ENCODE assay signal across 20 mouse cellular contexts in genomic region chr11:65334286-65334685, GRCm38 (mm10).
DNase-seq lines count a peak whose midpoint lies in the region; ATAC-seq and TF ChIP-seq lines count a peak whose summit lies in the region.
"Had no signal": no experiment of that assay in that cellular context is flagged by ENCODE, and none has a peak within 500 bp of the region (broad histone marks: within the 10 kb centered on the region; RNA-seq: fewer than 3 reads in every experiment).

No protein-coding gene starts in this region.

- ATAC-seq in megakaryocyte progenitor cell, adult 5-6 weeks (replicated peaks; ENCODE audit: poor library complexity): no peak
- ATAC-seq: lung, postnatal 0 days had no signal

- TF ChIP-seq CTCF in left cerebral cortex, adult 2 months (IDR thresholded peaks at IDR 0.05): no peak

- peak; percentile 6 to 14 for DNase-seq in cerebellum, postnatal 25 days
- no peak for DNase-seq in cerebellum, adult 8-10 months
- peak; percentile 43 to 53 for DNase-seq in heart, postnatal 10 days
- DNase-seq in heart, postnatal 36 days: no peak
- peak; percentile 41 for DNase-seq in left cerebral cortex, postnatal 4 days
- no peak for DNase-seq in left cerebral cortex, adult 2 months (ENCODE audit: extremely low spot score in 1 of 2, low spot score in 2 of 2)
- peak; percentile 62 for DNase-seq in adipocyte (ENCODE audit: low spot score)
- DNase-seq: cerebellum, adult 9-11 months; embryo, embryonic 11 days; midbrain, embryonic 14.5 days; right cerebral cortex, postnatal 14 days; thymus, adult 18-20 months; thymus, postnatal 4 days had no signal

- H3K27ac ChIP-seq in left cerebral cortex, adult 2 months: no peak overlapping the region
- H3K27ac ChIP-seq: hindbrain, embryonic 10.5 days; liver, embryonic 14.5 days; neural tube, embryonic 15.5 days; stomach, embryonic 15.5 days had no signal

- intact Hi-C loops in heart, postnatal 10 days (cut with DNase I): no loop called here
- intact Hi-C loops in heart, postnatal 36 days (cut with DNase I): no loop called here
- intact Hi-C loops in left cerebral cortex, postnatal 4 days (cut with DNase I): no loop called here
- intact Hi-C loops in left cerebral cortex, adult 2 months (cut with DNase I): no loop called here

- no peak overlapping the region for H3K4me3 ChIP-seq in left cerebral cortex, adult 2 months
- H3K4me3 ChIP-seq: hindbrain, embryonic 10.5 days; megakaryocyte, embryonic 14.5 days; neural tube, embryonic 15.5 days; stomach, embryonic 15.5 days had no signal

Comparison
In these comparisons a context has a peak if more than half of its experiments do, and no peak if none do; other contexts are left out.
1. DNase-seq: peak in cerebellum, postnatal 25 days (2 of 2), heart, postnatal 10 days (2 of 2), left cerebral cortex, postnatal 4 days (single experiment) and adipocyte (single experiment); none in cerebellum, adult 8-10 months (single experiment), heart, postnatal 36 days (0 of 2) and left cerebral cortex, adult 2 months (0 of 2).